Mouse (Mus musculus) gastrocnemius, adult 18-20 months (tissue): ENCODE measurements around the gene Pappa2. TPM values are rescaled to one million over a fixed set of nuclear protein-coding genes. Genes with fewer than 3 reads are reported as not detected.

Experiments
- DNase-seq: peaks from one replicate; pipeline ENCODE4 v3.0.0; 2021; ENCODE audit warnings: low spot score
- long read RNA-seq, 2 experiments: library from polyadenylated mRNA; stranded (forward); transcript quantifications; one replicate each; pipeline ENCODE4 v2.0.0; 2021
- total RNA-seq, 2 experiments: library from RNA; stranded (reverse); gene quantifications; 2 replicates each; pipeline ENCODE4 v1.2.3; 2021

Gene Pappa2
- under 1 TPM; 0.24 to 0.34 TPM for total RNA-seq
- long read RNA-seq, experiment 1 = 0 reads
- long read RNA-seq, experiment 2 = 0 reads

DNA sequence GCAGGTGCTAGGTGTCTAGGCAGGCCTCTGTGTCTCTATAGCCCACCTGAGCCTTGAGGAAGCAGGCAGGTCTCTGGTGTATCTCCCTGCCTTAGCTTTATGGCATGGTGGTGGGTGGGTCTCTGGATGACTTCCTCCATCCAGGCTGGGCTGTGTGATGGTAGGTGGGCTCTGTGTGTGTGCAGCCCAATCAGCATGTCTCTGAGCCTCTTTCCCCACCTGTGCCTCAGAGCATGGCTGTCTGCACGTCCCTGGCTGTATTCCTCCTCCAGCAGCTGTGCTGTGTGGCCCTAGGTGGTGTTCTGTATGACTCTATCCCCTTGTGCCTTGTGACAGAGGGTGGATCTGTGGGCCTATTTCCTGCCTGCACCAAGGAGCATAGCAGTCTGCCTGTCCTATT, at the start of gene Pappa2:
TSS of gene Pappa2 (minus strand) at position 101 of the 400 bp plus-strand sequence.
- DNase-seq = no peak

DNA sequence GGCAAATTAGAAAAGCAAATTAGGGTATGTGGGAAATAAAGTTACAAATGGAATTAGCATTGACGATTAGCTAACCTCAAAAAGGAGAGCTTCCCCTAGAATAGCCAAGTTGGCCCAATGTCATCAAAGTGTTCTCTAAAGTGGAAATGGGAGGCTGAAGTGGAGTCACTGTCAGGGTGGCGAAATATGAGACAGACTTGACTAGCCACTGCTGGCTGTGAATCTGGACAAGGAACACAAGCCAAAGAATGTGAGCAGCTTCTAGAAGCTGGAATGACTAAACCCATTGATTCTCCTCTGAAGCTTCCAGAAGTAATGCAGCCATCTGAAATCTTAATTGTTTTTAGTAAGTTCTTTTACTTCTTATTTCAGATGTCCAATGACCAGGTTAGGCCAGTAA, 48.8 kb upstream of the Pappa2 start:
- peak; percentile 83 for DNase-seq

DNA sequence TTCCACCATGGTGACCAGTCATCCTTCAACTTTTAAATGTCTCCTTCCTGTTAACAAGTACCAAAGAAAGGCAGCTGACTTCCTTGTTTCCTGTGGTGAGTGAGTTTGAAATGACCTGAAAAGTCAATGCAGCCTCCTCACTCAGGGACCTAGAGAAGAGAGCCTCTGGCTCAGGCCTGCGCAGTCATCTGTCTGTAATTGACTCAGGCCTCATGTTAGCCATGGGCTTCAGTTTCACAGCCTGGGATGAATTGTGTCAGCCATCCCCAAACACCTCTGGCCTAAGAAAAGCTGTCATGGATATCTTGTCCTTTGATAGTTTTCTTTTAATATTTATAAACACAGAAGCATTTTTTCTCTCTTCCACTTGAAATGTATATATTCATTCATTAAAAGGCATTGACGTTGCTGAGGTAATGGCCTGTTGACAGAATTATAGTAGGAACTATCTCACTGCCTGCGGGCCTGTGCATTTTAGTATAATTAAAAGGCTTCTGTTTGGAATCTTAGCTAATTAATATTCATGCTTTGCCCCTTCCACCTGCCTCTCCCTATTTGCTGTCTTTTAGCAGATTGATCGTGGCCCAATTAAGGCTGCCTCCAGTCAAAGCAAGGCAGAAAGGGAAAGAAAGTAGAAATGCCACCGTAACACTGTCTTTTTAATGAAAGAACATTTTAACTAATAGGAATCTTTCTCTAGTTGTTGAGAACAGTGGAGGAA, 34.8 kb upstream of the Pappa2 start:
- DNase-seq = no peak

DNA sequence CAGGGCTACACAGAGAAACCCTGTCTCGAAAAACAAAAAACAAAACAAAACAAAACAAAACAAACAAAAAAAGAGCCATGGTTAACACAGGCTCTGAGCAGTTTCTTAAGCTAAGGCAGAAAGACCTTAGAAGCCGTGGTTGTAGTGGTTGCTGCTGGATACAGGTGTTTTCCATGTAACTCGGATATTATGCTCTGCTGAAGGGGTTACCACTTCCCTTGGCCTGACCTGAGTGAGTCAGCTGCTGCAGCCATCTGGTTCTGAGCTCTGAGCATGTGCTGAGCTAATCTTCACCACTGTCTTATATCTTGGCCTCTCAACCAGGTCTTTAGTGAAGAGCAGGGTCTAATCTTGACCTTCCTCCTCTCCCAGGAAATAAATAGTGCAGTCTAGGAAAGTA, 6.8 kb upstream of the Pappa2 start:
- no peak for DNase-seq

DNA sequence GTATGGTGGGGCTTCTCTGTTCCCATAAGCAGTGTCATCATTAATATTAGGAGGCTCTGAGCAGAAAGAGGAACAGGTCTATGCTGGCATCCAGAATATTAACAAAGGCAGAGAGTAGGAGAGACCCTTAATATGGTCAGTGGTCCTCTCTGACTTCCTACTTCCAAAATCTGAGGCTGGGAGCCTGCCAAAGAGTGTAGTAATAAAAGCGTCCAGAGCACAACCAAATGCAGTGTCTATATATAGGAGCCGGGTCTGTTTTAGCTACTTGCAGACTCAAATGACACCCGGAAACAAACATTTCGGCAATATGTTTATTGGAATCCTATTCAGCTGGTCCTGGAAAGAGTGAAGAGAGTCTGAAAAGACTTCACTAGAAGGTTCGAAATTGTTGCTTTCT, 17.9 kb downstream of the Pappa2 start:
- no peak for DNase-seq

DNA sequence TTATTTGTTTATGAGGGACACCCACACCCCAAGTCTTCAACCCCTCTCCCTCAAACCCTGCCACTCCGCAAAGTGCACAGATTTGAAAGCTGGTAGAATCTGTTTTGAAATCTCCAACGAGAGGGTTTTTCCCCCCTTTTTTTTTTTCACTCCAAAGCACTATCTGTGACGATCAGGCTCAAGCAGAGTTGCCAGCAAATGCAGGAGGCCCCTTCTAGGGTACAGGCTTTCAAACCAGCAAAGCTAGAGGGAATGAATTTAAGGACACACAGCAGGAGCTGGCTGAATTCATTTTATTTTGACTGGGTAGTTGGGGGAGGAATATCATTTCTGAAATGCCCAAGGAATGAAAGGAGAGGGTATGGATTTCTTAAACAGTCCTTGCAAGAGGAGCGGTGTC, 19.3 kb downstream of the Pappa2 start:
- no peak for DNase-seq

DNA sequence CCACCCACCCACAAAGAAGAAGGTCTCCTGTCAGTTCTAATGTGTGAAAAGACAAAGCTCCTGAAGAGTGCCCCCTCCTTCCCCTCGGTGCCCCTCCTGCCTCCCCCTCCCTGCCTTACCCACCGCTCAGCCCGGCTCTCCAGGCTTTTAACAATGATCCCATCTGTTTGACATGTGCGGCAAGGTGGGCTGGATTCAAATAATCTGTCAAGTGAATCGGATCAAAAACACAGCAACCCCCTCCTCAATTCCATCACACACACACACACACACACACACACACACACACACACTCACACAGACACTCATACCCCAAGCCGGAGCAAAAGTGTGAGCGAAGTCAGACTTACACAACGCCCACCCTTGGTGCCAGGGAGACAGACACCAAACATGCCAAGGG, 19.7 kb downstream of the Pappa2 start:
- no peak for DNase-seq

DNA sequence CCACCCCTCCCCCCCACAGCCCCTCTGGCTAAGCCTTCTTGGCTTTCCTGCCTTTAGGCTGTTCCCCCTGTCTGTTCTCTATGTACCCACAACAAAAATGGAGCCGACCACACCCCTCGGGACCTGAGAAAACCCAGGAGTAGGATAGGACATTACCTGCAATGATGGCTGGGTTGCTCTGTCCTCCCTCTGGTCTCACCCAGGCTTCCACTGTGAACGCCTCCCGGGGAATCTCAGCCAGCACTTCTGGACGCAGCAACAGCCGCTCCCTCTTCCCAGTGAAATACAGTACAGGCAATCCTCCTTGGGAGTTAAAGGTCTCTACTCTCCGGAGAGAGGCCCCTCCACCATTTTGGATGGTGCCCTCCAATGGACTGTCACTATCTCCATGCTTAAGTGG, 23.9 kb downstream of the Pappa2 start:
- DNase-seq = no peak

DNA sequence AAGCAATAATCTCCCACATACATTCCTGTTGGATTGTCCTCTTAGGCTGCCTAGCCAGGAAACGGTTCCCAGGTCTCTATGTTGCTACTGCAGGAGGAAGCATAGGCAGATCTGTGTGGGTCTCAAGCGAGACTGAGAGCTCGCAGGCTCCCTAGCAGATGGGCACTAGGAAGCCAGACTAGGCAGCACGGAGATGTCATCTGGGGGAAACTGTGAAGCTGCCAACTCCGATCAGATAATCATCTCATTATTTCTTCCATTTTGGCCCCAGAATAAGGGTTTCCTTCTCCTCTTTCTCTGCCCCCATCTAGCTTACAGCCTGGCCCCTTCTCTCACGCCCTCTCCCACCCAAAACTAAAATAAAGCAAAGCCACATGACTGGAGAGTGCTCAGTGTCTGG, 25.5 kb downstream of the Pappa2 start:
- DNase-seq = no peak

DNA sequence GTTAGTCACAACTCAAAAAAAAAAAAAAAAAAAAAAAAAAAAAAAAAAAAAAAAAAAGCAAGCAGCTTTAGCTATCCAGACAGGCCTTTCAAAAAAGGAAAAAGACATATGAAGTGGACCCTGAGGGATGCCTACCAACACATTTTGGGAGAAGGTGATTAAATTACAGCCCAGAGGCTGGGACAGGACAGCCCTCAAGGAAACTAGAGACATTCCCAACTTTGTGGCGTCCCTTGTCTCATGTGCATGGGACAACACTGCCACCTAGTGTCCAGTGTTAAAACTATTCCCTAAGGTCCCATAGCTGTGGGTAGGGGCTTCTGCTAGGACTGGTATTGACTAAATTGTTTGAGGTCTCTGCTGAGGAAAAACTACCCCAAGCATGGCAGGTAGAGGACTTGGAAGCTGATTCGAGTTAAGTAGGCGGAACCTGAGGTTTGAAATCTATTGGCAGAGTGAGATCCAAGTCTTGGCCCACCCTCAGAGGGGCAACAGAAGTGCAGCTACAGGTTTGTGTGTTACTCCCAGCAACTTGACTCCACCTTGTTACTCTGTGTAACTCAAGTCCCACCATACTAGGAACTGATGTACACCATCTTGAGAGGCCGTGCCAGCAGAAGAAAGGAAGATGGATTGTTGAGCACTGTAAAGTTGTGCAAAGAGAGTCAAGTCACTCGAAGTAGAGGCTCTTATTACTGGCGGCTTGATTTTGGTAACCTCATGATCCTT, 26.6 kb downstream of the Pappa2 start:
- DNase-seq = peak; percentile 64

DNA sequence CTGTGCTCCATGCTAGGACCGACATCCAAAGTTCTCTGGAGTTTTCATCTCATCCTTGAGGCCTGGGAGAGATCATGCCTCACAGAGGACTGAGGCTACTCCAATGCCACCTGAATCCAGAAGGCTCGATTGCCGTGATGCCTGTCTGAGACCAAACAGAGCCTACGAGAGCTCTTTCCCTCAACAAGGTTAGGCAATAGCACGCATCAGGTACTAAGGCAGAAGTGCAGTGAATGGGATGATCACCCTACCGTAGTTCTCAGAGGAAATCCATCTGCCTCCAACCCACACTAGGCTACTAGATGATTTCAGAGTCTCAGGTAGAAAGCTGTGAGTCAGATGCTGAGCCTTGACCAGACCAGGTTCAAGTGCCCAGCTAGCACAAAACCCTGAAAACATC, 31.2 kb downstream of the Pappa2 start:
- no peak for DNase-seq

DNA sequence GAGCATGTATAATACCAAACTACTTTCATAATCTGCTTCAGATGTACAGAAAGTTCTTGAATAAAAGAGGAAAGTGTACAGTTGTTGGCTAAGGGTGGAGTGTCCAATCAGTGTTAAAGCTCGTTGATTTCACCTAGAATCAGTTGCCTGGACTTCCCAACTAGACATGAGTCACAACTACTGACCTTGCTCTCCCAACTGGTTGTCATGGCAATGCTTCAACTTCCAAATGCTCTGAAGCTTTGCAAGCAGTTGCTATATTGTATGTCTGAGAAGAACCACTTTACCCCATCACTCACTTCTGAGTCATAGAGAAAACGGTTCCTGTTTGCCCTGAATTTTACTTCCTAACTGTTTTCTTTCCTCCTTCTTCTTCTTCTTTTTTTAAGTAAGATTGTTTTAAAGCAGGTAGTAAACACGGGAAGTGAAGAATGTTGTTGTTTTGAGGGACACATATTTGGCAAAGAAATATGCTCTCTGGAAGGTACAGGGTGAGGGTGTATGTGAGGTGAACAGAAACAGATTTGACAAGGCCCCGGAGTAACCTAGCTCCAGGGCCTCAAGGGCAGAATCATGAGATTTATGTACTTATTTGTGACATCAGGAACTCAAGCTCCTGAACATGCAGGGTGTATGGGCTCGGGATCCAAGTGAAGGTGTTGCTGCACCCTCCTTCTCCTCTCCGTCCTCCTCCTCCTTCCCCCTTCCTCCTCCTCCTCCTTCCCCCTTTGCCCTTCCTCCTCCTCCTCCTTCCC, 32.1 kb downstream of the Pappa2 start:
- DNase-seq = no peak

DNA sequence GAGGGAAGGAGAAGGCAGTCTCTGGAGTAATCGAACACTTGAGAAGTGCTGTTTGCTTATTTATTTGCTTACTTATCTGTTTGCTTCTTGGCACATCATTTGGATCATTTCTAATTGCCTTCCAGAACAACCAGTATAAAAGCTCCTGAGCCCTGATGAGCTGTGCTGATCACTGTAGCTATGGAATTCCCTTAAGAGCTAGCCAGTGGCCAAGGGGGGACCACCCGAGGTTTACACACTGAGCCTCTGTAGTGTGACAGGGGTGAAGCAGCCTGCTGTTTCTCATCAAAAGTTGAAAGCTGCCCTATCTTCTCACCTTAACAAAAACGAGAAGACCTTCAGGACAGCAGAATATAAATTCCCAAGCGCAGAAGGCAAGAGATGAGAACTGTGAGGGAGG, 35.4 kb downstream of the Pappa2 start:
- DNase-seq = no peak

DNA sequence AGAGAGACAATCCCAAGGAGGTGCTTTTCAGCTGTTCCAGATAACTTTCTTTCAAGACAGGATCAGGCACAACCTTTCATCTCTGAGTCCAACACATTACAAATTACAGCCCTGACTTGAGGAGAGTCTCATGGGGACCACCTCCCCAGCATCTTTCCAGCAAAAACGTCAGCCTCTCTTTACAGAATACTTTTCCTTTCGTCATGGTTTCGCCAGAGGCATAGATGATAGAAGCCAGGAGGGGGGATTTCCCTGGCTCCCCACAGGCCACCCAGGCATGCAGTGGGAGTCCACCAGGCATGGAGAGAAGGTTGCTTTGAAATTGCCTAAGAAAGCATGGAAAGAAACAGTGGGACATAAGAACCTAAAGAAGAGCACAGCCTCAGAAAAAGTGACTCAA, 37.4 kb downstream of the Pappa2 start:
- no peak for DNase-seq

DNA sequence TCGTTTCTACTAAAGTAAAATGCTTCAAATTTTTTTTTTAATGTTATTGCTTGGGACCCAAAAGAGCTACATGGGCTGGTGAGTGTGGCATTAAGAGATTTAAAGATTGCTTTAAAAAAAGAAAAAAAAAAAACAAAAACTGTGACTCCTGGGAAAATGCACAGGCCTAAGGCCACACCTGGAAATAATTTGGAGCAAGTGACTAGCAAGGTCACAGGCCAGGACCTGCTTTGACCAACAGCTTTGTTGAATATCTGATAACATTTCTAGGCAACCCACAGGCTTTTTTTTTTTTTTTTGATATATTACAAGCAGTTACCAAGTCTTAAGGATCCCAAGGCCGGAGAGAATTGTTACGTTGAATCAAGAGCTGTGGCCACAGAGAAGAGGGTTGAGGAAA, 39.3 kb downstream of the Pappa2 start:
- DNase-seq = no peak

DNA sequence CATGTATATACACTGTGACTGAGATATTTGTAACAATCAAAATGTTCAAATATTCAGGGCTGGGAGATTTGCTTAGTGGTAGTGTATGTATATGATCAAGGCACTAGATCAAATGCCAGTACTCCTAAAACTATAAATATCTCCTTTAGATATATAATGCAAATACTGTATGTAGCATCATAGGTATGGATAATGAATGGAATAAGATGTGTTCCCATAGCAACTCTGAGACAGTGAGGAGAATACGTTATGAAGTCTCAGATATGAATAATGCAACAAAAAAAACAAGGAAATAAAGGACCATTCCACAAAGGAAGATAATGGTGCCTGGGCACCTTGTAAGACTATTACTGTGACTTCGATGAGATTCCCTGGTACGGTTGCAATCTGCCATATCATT, 45.8 kb downstream of the Pappa2 start:
- DNase-seq = no peak

DNA sequence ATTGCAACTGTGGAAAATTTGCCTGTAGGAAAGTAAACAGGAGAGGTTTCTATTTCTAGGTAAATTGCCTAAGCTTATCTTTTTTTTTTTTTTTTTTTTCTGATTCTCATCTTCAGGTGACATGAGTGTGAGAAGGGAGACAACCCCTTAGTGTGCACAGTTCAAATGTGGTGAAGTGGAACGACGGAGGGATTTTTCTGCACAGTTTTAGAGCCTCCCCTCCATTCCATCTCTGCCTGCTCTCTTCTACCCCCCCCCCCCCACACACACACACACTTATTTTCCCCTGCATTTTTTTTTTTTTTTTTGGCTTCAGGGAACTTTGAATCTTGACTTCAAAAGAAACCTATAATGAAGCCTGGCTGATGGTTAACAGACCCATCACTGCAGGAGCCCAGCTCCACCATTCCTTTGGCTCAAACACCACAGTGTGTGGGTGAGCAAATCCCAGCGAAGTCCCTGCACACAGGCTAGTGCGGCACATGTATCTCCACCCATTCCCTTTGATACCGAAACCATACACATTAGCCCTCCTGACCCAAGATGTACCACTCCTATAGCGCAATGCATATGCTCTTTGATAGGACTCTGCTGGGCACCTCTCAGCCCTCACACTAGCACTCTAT, 49.0 kb downstream of the Pappa2 start:
- DNase-seq = no peak

DNA sequence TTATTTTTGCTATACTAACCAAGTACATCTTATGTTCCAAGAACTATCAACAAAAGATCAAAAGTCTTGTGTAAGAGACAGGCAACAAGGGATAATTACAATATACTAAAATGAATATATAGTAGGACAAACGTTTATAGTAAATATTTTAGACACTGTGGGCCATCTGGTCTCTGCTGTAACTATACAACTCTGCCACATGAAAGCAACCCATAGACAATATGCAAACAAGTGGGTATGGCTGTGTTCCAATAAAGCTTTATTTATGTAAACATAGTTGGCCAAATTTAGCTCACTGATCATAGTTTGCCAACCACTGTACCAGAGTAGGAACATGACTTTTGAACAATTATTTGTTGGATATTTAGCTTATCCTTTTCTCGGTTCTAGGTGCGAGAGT, 50.9 kb downstream of the Pappa2 start:
- DNase-seq = no peak

DNA sequence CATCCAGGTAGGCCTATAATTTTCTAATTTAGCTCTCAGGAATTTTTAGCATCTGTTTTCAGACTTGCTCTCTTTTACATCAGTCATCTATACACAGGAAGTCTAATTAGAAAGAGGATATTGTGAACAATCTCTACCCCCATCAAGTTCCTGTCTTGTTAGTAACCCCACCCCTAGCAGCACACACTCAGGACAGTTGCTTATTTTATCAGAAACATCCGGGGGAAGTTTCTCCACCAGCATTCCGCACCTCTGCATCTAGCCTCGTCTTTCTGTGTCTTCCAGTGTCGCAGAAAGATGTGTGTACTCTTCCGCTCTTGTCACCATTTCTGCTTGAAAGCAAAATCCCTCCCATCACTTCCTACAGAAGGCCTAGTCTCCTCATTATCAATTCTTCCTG, 59.8 kb downstream of the Pappa2 start:
- no peak for DNase-seq

DNA sequence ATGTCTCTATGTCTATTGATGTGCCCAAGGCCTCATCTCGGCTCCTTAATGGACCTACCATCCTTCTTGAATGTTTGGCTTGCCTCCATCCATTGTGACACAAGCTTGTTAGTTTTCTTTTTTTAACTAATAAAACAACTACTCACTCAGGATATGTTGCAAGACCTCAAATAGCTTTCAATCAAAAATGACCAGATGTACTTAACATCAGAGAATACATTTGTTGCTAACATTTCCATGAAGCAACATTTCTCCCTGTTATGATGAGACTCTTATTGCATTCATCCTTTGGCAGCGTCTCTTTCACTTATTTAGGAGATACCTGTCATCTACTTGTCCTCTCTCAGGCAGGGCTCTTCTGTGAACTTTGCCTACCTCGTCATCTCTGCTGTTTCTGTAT, 61.4 kb downstream of the Pappa2 start:
- no peak for DNase-seq

DNA sequence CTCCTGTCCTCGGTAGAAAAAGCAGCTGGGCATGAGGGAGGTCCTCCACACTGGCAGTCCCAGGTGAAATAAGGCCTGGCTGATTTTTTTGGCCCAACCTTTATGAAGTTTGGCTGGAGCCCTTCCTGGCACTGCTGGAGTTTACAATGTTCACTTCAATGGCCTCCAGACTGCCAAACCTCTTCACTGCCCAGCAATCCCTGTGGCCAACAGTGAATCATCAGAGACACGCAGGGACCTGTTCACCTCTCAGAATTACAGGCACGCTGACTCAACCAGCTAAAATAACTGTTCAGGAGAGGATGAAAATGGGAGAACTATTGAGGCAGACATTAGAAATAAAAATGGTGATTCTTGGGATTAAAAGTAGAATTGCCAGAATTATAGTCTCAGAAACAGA, 63.2 kb downstream of the Pappa2 start:
- DNase-seq = peak; percentile 6

DNA sequence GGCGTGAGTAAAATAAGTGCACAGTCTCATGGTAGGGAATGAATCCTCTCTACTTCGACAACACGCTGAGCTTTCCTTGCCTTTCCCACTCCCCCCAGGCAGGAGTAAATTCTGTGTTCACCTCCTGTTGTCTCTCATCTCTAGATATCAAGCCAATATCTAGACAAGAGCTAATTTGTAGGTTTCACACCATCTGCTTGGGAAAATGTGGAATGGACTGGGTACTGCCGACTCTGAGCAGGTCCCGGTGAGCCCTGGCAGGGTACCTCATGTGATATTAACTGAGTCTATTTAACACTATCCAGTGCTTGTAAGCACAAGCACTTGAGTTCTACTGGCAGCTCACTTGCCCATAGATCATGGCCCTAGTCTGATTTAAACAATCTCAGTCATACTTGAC, 64.7 kb downstream of the Pappa2 start:
- no peak for DNase-seq
